Mouse (Mus musculus): Measurements from ENCODE around the gene Vmn1r174. TPM values are rescaled to one million over a fixed set of nuclear protein-coding genes. Genes with fewer than 3 reads are reported as not detected.
"Not testable (repeated sequence)": the region's sequence is repeated elsewhere in the genome, so short reads cannot be mapped to it uniquely, and the experiment has no call there.

Gene Vmn1r174
- not detected in 2 replicates for polyA plus RNA-seq (2015; fragmentation: Nextera tagmentation; extraction: Ambion mirVana)

DNA sequence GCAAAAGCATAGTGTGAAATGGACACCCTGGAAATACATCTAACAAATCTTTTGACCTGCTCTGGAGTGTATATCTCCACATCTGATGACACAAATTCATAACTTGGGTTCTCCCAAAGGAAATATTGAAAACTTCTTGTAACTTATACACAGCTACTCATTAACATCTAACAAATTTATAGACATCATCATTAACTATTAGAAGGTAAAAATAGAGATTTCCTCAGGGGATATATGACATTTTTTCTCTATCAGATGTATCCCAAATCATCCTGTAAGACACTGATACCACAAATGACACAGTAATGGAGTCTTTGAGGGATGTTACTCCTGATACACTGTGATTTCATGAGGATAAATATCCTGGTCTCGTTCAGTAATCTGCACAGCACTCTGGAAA lies at the start of gene Vmn1r174:
Vmn1r174 (plus strand) TSS at position 301 of the 400 bp plus-strand sequence.
- H3K9me3 ChIP-seq (ENCODE audit: low read length); DNase-seq (ENCODE audit: low spot score); H3K4me3 ChIP-seq (ENCODE audit: low read depth, low read length); H3K9ac ChIP-seq (replicated peaks; ENCODE audit: low read depth); H3K27me3 ChIP-seq (replicated peaks; ENCODE audit: insufficient read depth, low read length); H3K4me2 ChIP-seq (replicated peaks; ENCODE audit: low read depth, low read length); ATAC-seq; H3K4me1 ChIP-seq (ENCODE audit: insufficient read depth, low read depth, low read length); H3K27ac ChIP-seq (ENCODE audit: low read length); H3K36me3 ChIP-seq (ENCODE audit: insufficient read depth, low read length): not testable (repeated sequence)
- 37% methylated on average over 1 of the region's 1 CpGs for WGBS

GRCm38 (mm10) chr7:23784526-23784925 lies 32.5 kb downstream of the Vmn1r174 start:
- no peak overlapping the region for H3K9ac ChIP-seq (replicated peaks; ENCODE audit: low read depth)
- 78% methylated on average over 6 of the region's 6 CpGs for WGBS
- no peak overlapping the region for H3K4me2 ChIP-seq (replicated peaks; ENCODE audit: low read depth, low read length)
- no peak for ATAC-seq
- no peak for DNase-seq (ENCODE audit: low spot score)
- H3K27ac ChIP-seq (ENCODE audit: low read length): no peak overlapping the region
- H3K4me3 ChIP-seq (ENCODE audit: low read depth, low read length): no peak overlapping the region
- no peak for TF ChIP-seq EP300 (IDR thresholded peaks at IDR 0.05)
- TF ChIP-seq CTCF (IDR thresholded peaks at IDR 0.05): no peak
- H3K9me3 ChIP-seq (ENCODE audit: low read length): peaks cover 3% of the 10 kb centered on the region; the same call in 1 of the 2 replicates
- H3K27me3 ChIP-seq (replicated peaks; ENCODE audit: insufficient read depth, low read length): no peaks in the 10 kb centered on the region
- H3K4me1 ChIP-seq (ENCODE audit: insufficient read depth, low read depth, low read length): no peaks in the 10 kb centered on the region
- no peaks in the 10 kb centered on the region for H3K36me3 ChIP-seq (ENCODE audit: insufficient read depth, low read length)

GRCm38 (mm10) chr7:23810543-23810942 lies 58.5 kb downstream of the Vmn1r174 start, which contains the start of gene Vmn1r175:
Gene Vmn1r175 (minus strand): TSS chr7:23810643.
- H3K4me3 ChIP-seq (ENCODE audit: low read depth, low read length); H3K27me3 ChIP-seq (replicated peaks; ENCODE audit: insufficient read depth, low read length); H3K4me2 ChIP-seq (replicated peaks; ENCODE audit: low read depth, low read length); ATAC-seq; H3K27ac ChIP-seq (ENCODE audit: low read length); H3K36me3 ChIP-seq (ENCODE audit: insufficient read depth, low read length); H3K9ac ChIP-seq (replicated peaks; ENCODE audit: low read depth); H3K4me1 ChIP-seq (ENCODE audit: insufficient read depth, low read depth, low read length); H3K9me3 ChIP-seq (ENCODE audit: low read length); DNase-seq (ENCODE audit: low spot score): not testable (repeated sequence)

Other genes starting within 250 kb of the Vmn1r174 start
- not detected in 2 replicates for gene Vmn1r167, start 245.1 kb upstream of the Vmn1r174 start, polyA plus RNA-seq (2015; fragmentation: Nextera tagmentation; extraction: Ambion mirVana)
- gene Vmn1r168, start 212.5 kb upstream of the Vmn1r174 start, polyA plus RNA-seq (2015; fragmentation: Nextera tagmentation; extraction: Ambion mirVana): not detected in 2 replicates
- not detected in 2 replicates for gene Vmn1r169, start 176.7 kb upstream of the Vmn1r174 start, polyA plus RNA-seq (2015; fragmentation: Nextera tagmentation; extraction: Ambion mirVana)
- not detected in 2 replicates for gene Vmn1r170, start 146.1 kb upstream of the Vmn1r174 start, polyA plus RNA-seq (2015; fragmentation: Nextera tagmentation; extraction: Ambion mirVana)
- not detected in 2 replicates for gene Vmn1r171, start 121.5 kb upstream of the Vmn1r174 start, polyA plus RNA-seq (2015; fragmentation: Nextera tagmentation; extraction: Ambion mirVana)
- gene Vmn1r172, start 94.0 kb upstream of the Vmn1r174 start, polyA plus RNA-seq (2015; fragmentation: Nextera tagmentation; extraction: Ambion mirVana): not detected in 2 replicates
- not detected in 2 replicates for gene Vmn1r173, start 51.6 kb upstream of the Vmn1r174 start, polyA plus RNA-seq (2015; fragmentation: Nextera tagmentation; extraction: Ambion mirVana)
- gene Vmn1r175, start 58.4 kb downstream of the Vmn1r174 start, polyA plus RNA-seq (2015; fragmentation: Nextera tagmentation; extraction: Ambion mirVana): not detected in 2 replicates
- gene Vmn1r176, start 85.1 kb downstream of the Vmn1r174 start, polyA plus RNA-seq (2015; fragmentation: Nextera tagmentation; extraction: Ambion mirVana): not detected in 2 replicates
- gene Vmn1r177, start 114.2 kb downstream of the Vmn1r174 start, polyA plus RNA-seq (2015; fragmentation: Nextera tagmentation; extraction: Ambion mirVana): not detected in 2 replicates
- gene Vmn1r178, start 139.7 kb downstream of the Vmn1r174 start, polyA plus RNA-seq (2015; fragmentation: Nextera tagmentation; extraction: Ambion mirVana): not detected in 2 replicates
- not detected in 2 replicates for gene Vmn1r179, start 174.7 kb downstream of the Vmn1r174 start, polyA plus RNA-seq (2015; fragmentation: Nextera tagmentation; extraction: Ambion mirVana)
- not detected in 2 replicates for gene Vmn1r180, start 198.4 kb downstream of the Vmn1r174 start, polyA plus RNA-seq (2015; fragmentation: Nextera tagmentation; extraction: Ambion mirVana)
- gene Vmn1r181, start 222.3 kb downstream of the Vmn1r174 start, polyA plus RNA-seq (2015; fragmentation: Nextera tagmentation; extraction: Ambion mirVana): not detected in 2 replicates
- not detected in 2 replicates for gene V1rd19, start 249.4 kb downstream of the Vmn1r174 start, polyA plus RNA-seq (2015; fragmentation: Nextera tagmentation; extraction: Ambion mirVana)